Mouse (Mus musculus): ENCODE data around the gene Cenpb. TPM values are rescaled to one million over a fixed set of nuclear protein-coding genes. Genes with fewer than 3 reads are reported as not detected.

Gene Cenpb
- polyA plus RNA-seq, 1 experiment from 2014 or later = 4.5 TPM

GRCm38 (mm10) chr2:131134826-131135400 is 45.0 kb downstream of the Cenpb start:
- H3K9ac ChIP-seq = peak overlapping the region; percentile 81
- no peaks in the 10 kb centered on the region for H3K9me3 ChIP-seq (replicated peaks)
- DNase-seq = no peak

GRCm38 (mm10) chr2:131134381-131134780 is 45.5 kb downstream of the Cenpb start:
- H3K4me2 ChIP-seq = no peak overlapping the region
- H3K4me1 ChIP-seq (replicated peaks) = peaks cover 87% of the 10 kb centered on the region
- H3K27me3 ChIP-seq = no peaks in the 10 kb centered on the region
- DNase-seq = no peak
- no peak overlapping the region for H3K4me3 ChIP-seq (replicated peaks)
- peak overlapping the region; percentile 81 for H3K9ac ChIP-seq
- H3K36me3 ChIP-seq = 0 out of 2 replicates have a peak, but pooled peaks cover 7% of the 10 kb centered on the region
- H3K9me3 ChIP-seq (replicated peaks) = no peaks in the 10 kb centered on the region
- 38% methylated on average over 1 of the region's 1 CpGs for WGBS (ENCODE audit: insufficient replicate concordance)
- no peak for ATAC-seq (ENCODE audit: low read depth)
- H3K27ac ChIP-seq = peak overlapping the region; percentile 99

More at GRCm38 (mm10) chr2:131134826-131135400, 45.0 kb downstream of the Cenpb start:
- peak overlapping the region; percentile 99 for H3K27ac ChIP-seq
- WGBS (ENCODE audit: insufficient replicate concordance) = 72% methylated on average over 8 of the region's 8 CpGs
- peak overlapping the region; percentile 65 for H3K4me2 ChIP-seq
- H3K4me1 ChIP-seq (replicated peaks) = peaks cover 87% of the 10 kb centered on the region
- ATAC-seq (ENCODE audit: low read depth) = no peak
- H3K27me3 ChIP-seq = no peaks in the 10 kb centered on the region
- 0 out of 2 replicates have a peak, but pooled peaks cover 11% of the 10 kb centered on the region for H3K36me3 ChIP-seq
- H3K4me3 ChIP-seq (replicated peaks) = peak overlapping the region; percentile 34

GRCm38 (mm10) chr2:131132930-131133547 is 46.8 kb downstream of the Cenpb start, which contains the start of gene Gm11037:
Gm11037 (plus strand) TSS chr2:131133497.
- Histone ChIP-seq H3K27ac (peak within 1 kb of the TSS; percentile 99), H3K9ac (peak within 1 kb of the TSS; percentile 81), H3K4me3 (replicated peaks) (no peak within 1 kb of the TSS), H3K36me3 (no peaks in the 10 kb centered on the region), H3K9me3 (replicated peaks) (no peaks in the 10 kb centered on the region), H3K4me2 (no peak within 1 kb of the TSS), H3K27me3 (0 out of 2 replicates have a peak, but pooled peaks cover 3% of the 10 kb centered on the region), H3K4me1 (replicated peaks) (peaks cover 91% of the 10 kb centered on the region)
- DNase-seq = no peak
- WGBS (ENCODE audit: insufficient replicate concordance) = 84% methylated on average over 9 of the region's 9 CpGs
- no peak for ATAC-seq (ENCODE audit: low read depth)

- Histone ChIP-seq H3K36me3 (no peaks in the 10 kb centered on the region), H3K9ac (0 out of 2 replicates have a peak overlapping the region, but pooled peaks have one; percentile 29), H3K27me3 (0 out of 2 replicates have a peak, but pooled peaks cover 4% of the 10 kb centered on the region), H3K27ac (peak overlapping the region; percentile 70), H3K4me2 (no peak overlapping the region), H3K4me3 (replicated peaks) (no peak overlapping the region), H3K4me1 (replicated peaks) (peaks cover 91% of the 10 kb centered on the region), H3K9me3 (replicated peaks) (no peaks in the 10 kb centered on the region)
- ATAC-seq (ENCODE audit: low read depth) (no peak), DNase-seq (no peak)
- 76% methylated on average over 10 of the region's 10 CpGs for WGBS (ENCODE audit: insufficient replicate concordance)
These were observed 47.6 kb downstream of the Cenpb start for GRCm38 (mm10) chr2:131132111-131132888.

- Histone ChIP-seq H3K27ac (peak overlapping the region; percentile 70), H3K36me3 (no peaks in the 10 kb centered on the region), H3K4me3 (replicated peaks) (no peak overlapping the region), H3K9ac (no peak overlapping the region), H3K4me1 (replicated peaks) (peaks cover 91% of the 10 kb centered on the region), H3K4me2 (no peak overlapping the region), H3K27me3 (0 out of 2 replicates have a peak, but pooled peaks cover 4% of the 10 kb centered on the region), H3K9me3 (replicated peaks) (no peaks in the 10 kb centered on the region)
- WGBS (ENCODE audit: insufficient replicate concordance) = 86% methylated on average over 2 of the region's 2 CpGs
- ATAC-seq (ENCODE audit: low read depth) (no peak), DNase-seq (no peak)
These were observed 49.0 kb downstream of the Cenpb start for GRCm38 (mm10) chr2:131130849-131131248.

- H3K4me3 ChIP-seq (replicated peaks) = no peak overlapping the region
- H3K9me3 ChIP-seq (replicated peaks) = no peaks in the 10 kb centered on the region
- peak overlapping the region; percentile 82 for H3K9ac ChIP-seq
- peak; percentile 70 for DNase-seq
- peaks cover 8% of the 10 kb centered on the region; the same call in 1 of the 2 replicates for H3K27me3 ChIP-seq
- WGBS (ENCODE audit: insufficient replicate concordance) = 37% methylated on average over 5 of the region's 5 CpGs
- ATAC-seq (ENCODE audit: low read depth) = peak; percentile 80
- H3K36me3 ChIP-seq = no peaks in the 10 kb centered on the region
- H3K27ac ChIP-seq = peak overlapping the region; percentile 86
- H3K4me2 ChIP-seq = peak overlapping the region; percentile 92
- H3K4me1 ChIP-seq (replicated peaks) = peaks cover 90% of the 10 kb centered on the region
These were observed 50.0 kb downstream of the Cenpb start for GRCm38 (mm10) chr2:131129836-131130235.

GRCm38 (mm10) chr2:131128636-131129157 is 51.2 kb downstream of the Cenpb start:
- Histone ChIP-seq H3K4me2 (peak overlapping the region; percentile 92), H3K27me3 (peaks cover 11% of the 10 kb centered on the region; the same call in 1 of the 2 replicates), H3K9ac (peak overlapping the region; percentile 82; the same call in 1 of the 2 replicates), H3K36me3 (no peaks in the 10 kb centered on the region), H3K9me3 (replicated peaks) (no peaks in the 10 kb centered on the region), H3K4me3 (replicated peaks) (peak overlapping the region; percentile 64), H3K4me1 (replicated peaks) (peaks cover 83% of the 10 kb centered on the region), H3K27ac (peak overlapping the region; percentile 86)
- DNase-seq (no peak), ATAC-seq (ENCODE audit: low read depth) (no peak)
- 61% methylated on average over 3 of the region's 3 CpGs for WGBS (ENCODE audit: insufficient replicate concordance)

GRCm38 (mm10) chr2:131128211-131128610 is 51.7 kb downstream of the Cenpb start:
- 67% methylated on average over 5 of the region's 5 CpGs for WGBS (ENCODE audit: insufficient replicate concordance)
- Histone ChIP-seq H3K9ac (peak overlapping the region; percentile 82), H3K9me3 (replicated peaks) (no peaks in the 10 kb centered on the region), H3K4me3 (replicated peaks) (peak overlapping the region; percentile 64), H3K27me3 (peaks cover 13% of the 10 kb centered on the region; the same call in 1 of the 2 replicates), H3K36me3 (no peaks in the 10 kb centered on the region), H3K4me1 (replicated peaks) (peaks cover 78% of the 10 kb centered on the region), H3K27ac (peak overlapping the region; percentile 86), H3K4me2 (peak overlapping the region; percentile 92)
- ATAC-seq (ENCODE audit: low read depth) (no peak), DNase-seq (no peak)

- Histone ChIP-seq H3K4me1 (replicated peaks) (peaks cover 72% of the 10 kb centered on the region), H3K27me3 (peaks cover 19% of the 10 kb centered on the region; the same call in 1 of the 2 replicates), H3K4me2 (peak within 1 kb of the TSS; percentile 92), H3K27ac (peak within 1 kb of the TSS; percentile 86), H3K9ac (peak within 1 kb of the TSS; percentile 82), H3K4me3 (replicated peaks) (peak within 1 kb of the TSS; percentile 64), H3K9me3 (replicated peaks) (no peaks in the 10 kb centered on the region), H3K36me3 (no peaks in the 10 kb centered on the region)
- WGBS (ENCODE audit: insufficient replicate concordance) = under 1% methylated on average over 28 of the region's 28 CpGs
- ATAC-seq (ENCODE audit: low read depth) = peak; percentile 85
- peak; percentile 64 for DNase-seq
These were observed 52.6 kb downstream of the Cenpb start, which contains the start of gene Hspa12b for GRCm38 (mm10) chr2:131127161-131127730. Hspa12b (plus strand) TSS chr2:131127280.

- Histone ChIP-seq H3K36me3 (no peaks in the 10 kb centered on the region), H3K9ac (peak overlapping the region; percentile 82; the same call in 1 of the 2 replicates), H3K27ac (peak overlapping the region; percentile 86), H3K9me3 (replicated peaks) (no peaks in the 10 kb centered on the region), H3K4me3 (replicated peaks) (no peak overlapping the region), H3K27me3 (peaks cover 19% of the 10 kb centered on the region; the same call in 1 of the 2 replicates), H3K4me2 (peak overlapping the region; percentile 92), H3K4me1 (replicated peaks) (peaks cover 61% of the 10 kb centered on the region)
- DNase-seq (no peak), ATAC-seq (ENCODE audit: low read depth) (no peak)
- WGBS (ENCODE audit: insufficient replicate concordance) = 51% methylated on average over 9 of the region's 9 CpGs
These were observed 53.7 kb downstream of the Cenpb start for GRCm38 (mm10) chr2:131125964-131126815.

Measured in liver, embryonic 13.5 days (tissue).